Mouse (Mus musculus) Patski (cell line): ENCODE data around the gene Bhlhe40. TPM values are rescaled to one million over a fixed set of nuclear protein-coding genes. Genes with fewer than 3 reads are reported as not detected.

Experiments used
- ATAC-seq: fragments of 100-300 bp; one replicate; pipeline ENCODE4 v1.8.0; 2021
- CTCF ChIA-PET: fragments of 350-600 bp; sonication (Branson Sonifier 250); formaldehyde crosslinking; loops from one replicate; lab custom pipeline; 2022; ENCODE audit warnings: inconsistent platforms; lab: Charles Lee
- POLR2A ChIA-PET: fragments of 350-600 bp; sonication (Branson Sonifier 250); formaldehyde crosslinking; loops from one replicate; lab custom pipeline; 2022; ENCODE audit warnings: antibody characterized with exemption, inconsistent platforms; lab: Charles Lee
- DNase-seq: peaks from one replicate; pipeline ENCODE4 v3.0.0-alpha.2; 2011; ENCODE audit warnings: low read depth, low spot score
- H3K27me3 ChIP-seq: fragments of 371-371 bp; one replicate; pipeline ENCODE4 v1.5.1; 2021
- CTCF ChIP-seq: fragments of 100-300 bp; IDR thresholded peaks from one replicate; pipeline ENCODE4 v1.5.1; 2021
- in situ Hi-C: fragments of 300-500 bp; cut with MboI; formaldehyde crosslinking; loops from 3 replicates; pipeline ENCODE4 v1.11.1; 2018; ENCODE audit warnings: low pct_unique_long_range_greater_than_20kb, mixed read lengths
- polyA plus RNA-seq: library from polyadenylated mRNA; unstranded; gene quantifications from one replicate; pipeline ENCODE4 v1.2.3, GENCODE M21; 2021

The Bhlhe40 gene
- 132 TPM for polyA plus RNA-seq

- DNase-seq (no peak), ATAC-seq (peak; percentile 58)
- CTCF ChIA-PET, result interaction anchor here (0.6 to 6.9 kb wide), 16 partner anchors 21 to 243 kb away, joined by 3 to 56 read pairs (median 4); no protein-coding TSS in a partner anchor
- in situ Hi-C loops, result loop anchor here (5.0 kb wide), 2 partner anchors 123 to 203 kb away; no protein-coding TSS in a partner anchor
- TF ChIP-seq CTCF, result no peak
- H3K27me3 ChIP-seq, result no peaks in the 10 kb centered on the region
- POLR2A ChIA-PET, result interaction anchor here (0.6 to 5.6 kb wide), 15 partner anchors 8 to 234 kb away, joined by 3 to 46 read pairs (median 3); no protein-coding TSS in a partner anchor
Observed at GRCm38 (mm10) chr6:108660206-108660877, at the start of gene Bhlhe40. Gene Bhlhe40, plus strand, starts transcription at chr6:108660629.

GRCm38 (mm10) chr6:108611663-108612062, 48.8 kb upstream of the Bhlhe40 start:
- DNase-seq (no peak), ATAC-seq (no peak)
- ChIA-PET CTCF (no interaction called here), POLR2A (no interaction called here)
- no peak for TF ChIP-seq CTCF
- in situ Hi-C loops, result no loop called here
- no peaks in the 10 kb centered on the region for H3K27me3 ChIP-seq

- ChIA-PET POLR2A (no interaction called here), CTCF (no interaction called here)
- TF ChIP-seq CTCF, result no peak
- H3K27me3 ChIP-seq, result no peaks in the 10 kb centered on the region
- ATAC-seq, result peak; percentile 60
- in situ Hi-C loops, result loop anchor here (5.0 kb wide), 1 partner anchor 41 kb away; no protein-coding TSS in a partner anchor
- DNase-seq, result no peak
Observed at GRCm38 (mm10) chr6:108618025-108618424, 42.4 kb upstream of the Bhlhe40 start.

- CTCF ChIA-PET, result no interaction called here
- POLR2A ChIA-PET, result no interaction called here
- no peak for DNase-seq
- no peak for TF ChIP-seq CTCF
- no peak for ATAC-seq
- no peaks in the 10 kb centered on the region for H3K27me3 ChIP-seq
- in situ Hi-C loops, result no loop called here
Observed at GRCm38 (mm10) chr6:108623028-108623565, 37.3 kb upstream of the Bhlhe40 start.

GRCm38 (mm10) chr6:108624915-108625314, 35.5 kb upstream of the Bhlhe40 start:
- DNase-seq (no peak), ATAC-seq (no peak)
- ChIA-PET POLR2A (no interaction called here), CTCF (no interaction called here)
- no peaks in the 10 kb centered on the region for H3K27me3 ChIP-seq
- in situ Hi-C loops, result no loop called here
- TF ChIP-seq CTCF, result no peak

- in situ Hi-C loops, result no loop called here
- CTCF ChIA-PET, result no interaction called here
- no peak for DNase-seq
- POLR2A ChIA-PET, result no interaction called here
- no peak for TF ChIP-seq CTCF
- H3K27me3 ChIP-seq, result no peaks in the 10 kb centered on the region
- no peak for ATAC-seq
Observed at GRCm38 (mm10) chr6:108630701-108631100, 29.7 kb upstream of the Bhlhe40 start.

GRCm38 (mm10) chr6:108638157-108638833, 22.1 kb upstream of the Bhlhe40 start:
- POLR2A ChIA-PET, result no interaction called here
- CTCF ChIA-PET, result interaction anchor here (1.2 kb wide), 1 partner anchor 12 kb away, joined by 3 read pairs; no protein-coding TSS in a partner anchor
- DNase-seq (no peak), ATAC-seq (no peak)
- no peaks in the 10 kb centered on the region for H3K27me3 ChIP-seq
- no peak for TF ChIP-seq CTCF
- in situ Hi-C loops, result no loop called here

- in situ Hi-C loops, result no loop called here
- POLR2A ChIA-PET, result no interaction called here
- CTCF ChIA-PET, result no interaction called here
- H3K27me3 ChIP-seq, result no peaks in the 10 kb centered on the region
- no peak for TF ChIP-seq CTCF
- ATAC-seq (no peak), DNase-seq (no peak)
Observed at GRCm38 (mm10) chr6:108642020-108642419, 18.4 kb upstream of the Bhlhe40 start.

GRCm38 (mm10) chr6:108643035-108643434, 17.4 kb upstream of the Bhlhe40 start:
- in situ Hi-C loops, result no loop called here
- DNase-seq (no peak), ATAC-seq (no peak)
- ChIA-PET CTCF (no interaction called here), POLR2A (no interaction called here)
- TF ChIP-seq CTCF, result no peak
- H3K27me3 ChIP-seq, result no peaks in the 10 kb centered on the region

GRCm38 (mm10) chr6:108644311-108644710, 16.1 kb upstream of the Bhlhe40 start:
- no peaks in the 10 kb centered on the region for H3K27me3 ChIP-seq
- POLR2A ChIA-PET, result no interaction called here
- no peak for DNase-seq
- ATAC-seq, result no peak
- CTCF ChIA-PET, result interaction anchor here (1.0 kb wide), 1 partner anchor 11 kb away, joined by 4 read pairs; no protein-coding TSS in a partner anchor
- in situ Hi-C loops, result no loop called here
- TF ChIP-seq CTCF, result no peak

- no peaks in the 10 kb centered on the region for H3K27me3 ChIP-seq
- DNase-seq (no peak), ATAC-seq (no peak)
- POLR2A ChIA-PET, result no interaction called here
- in situ Hi-C loops, result no loop called here
- TF ChIP-seq CTCF, result no peak
- CTCF ChIA-PET, result no interaction called here
Observed at GRCm38 (mm10) chr6:108647094-108647493, 13.3 kb upstream of the Bhlhe40 start.
